Mouse (Mus musculus) cerebellum, adult 18-20 months (tissue): ENCODE measurements at regions not wholly inside any gene's neighbourhood (a gene's known extent, or its start where the extent isn't known, plus 50 kb on each side); places are given as distances from the start of the nearest gene placed in this dataset.

Experiments
- DNase-seq, 2 experiments: peaks; one replicate each; pipeline ENCODE4 v3.0.0; 2021

- no peak for DNase-seq
These were observed 535.1 kb upstream of the Alcam start for GRCm38 (mm10) chr16:52988852-52989397.

GRCm38 (mm10) chr16:52984336-52984735 is 530.5 kb upstream of the Alcam start:
- no peak for DNase-seq

GRCm38 (mm10) chr16:52980995-52981394 is 527.1 kb upstream of the Alcam start:
- no peak for DNase-seq

GRCm38 (mm10) chr16:52972811-52973210 is 518.9 kb upstream of the Alcam start:
- DNase-seq, result no peak

- no peak for DNase-seq
These were observed 493.8 kb upstream of the Alcam start for GRCm38 (mm10) chr16:52947679-52948078.

GRCm38 (mm10) chr16:52934749-52935148 is 480.9 kb upstream of the Alcam start:
- DNase-seq, result no peak

GRCm38 (mm10) chr16:52931978-52932377 is 478.1 kb upstream of the Alcam start:
- no peak for DNase-seq

GRCm38 (mm10) chr16:52892467-52893255 is 438.8 kb upstream of the Alcam start:
- no peak for DNase-seq

GRCm38 (mm10) chr16:52879463-52880114 is 425.7 kb upstream of the Alcam start:
- DNase-seq, result no peak

- DNase-seq, result no peak
These were observed 414.0 kb upstream of the Alcam start for GRCm38 (mm10) chr16:52867833-52868232.

- no peak for DNase-seq
These were observed 409.7 kb upstream of the Alcam start for GRCm38 (mm10) chr16:52863554-52863953.

- no peak for DNase-seq
These were observed 407.4 kb upstream of the Alcam start for GRCm38 (mm10) chr16:52861263-52861662.

GRCm38 (mm10) chr16:52858441-52859209 is 404.8 kb upstream of the Alcam start:
- no peak for DNase-seq

- DNase-seq, result no peak
These were observed 397.3 kb upstream of the Alcam start for GRCm38 (mm10) chr16:52851129-52851528.

GRCm38 (mm10) chr16:52818976-52819375 is 365.1 kb upstream of the Alcam start:
- DNase-seq, result no peak

GRCm38 (mm10) chr16:52811219-52811618 is 357.3 kb upstream of the Alcam start:
- DNase-seq, result no peak

GRCm38 (mm10) chr16:52804365-52804764 is 350.5 kb upstream of the Alcam start:
- DNase-seq, result no peak

GRCm38 (mm10) chr16:52799715-52800392 is 346.0 kb upstream of the Alcam start:
- DNase-seq, result no peak

GRCm38 (mm10) chr16:52795184-52795583 is 341.3 kb upstream of the Alcam start:
- DNase-seq, result no peak

- no peak for DNase-seq
These were observed 336.1 kb upstream of the Alcam start for GRCm38 (mm10) chr16:52789946-52790345.

- DNase-seq, result no peak
These were observed 293.9 kb upstream of the Alcam start for GRCm38 (mm10) chr16:52747744-52748143.

GRCm38 (mm10) chr16:52746186-52746585 is 292.3 kb upstream of the Alcam start:
- DNase-seq, result no peak

- no peak for DNase-seq
These were observed 290.8 kb upstream of the Alcam start for GRCm38 (mm10) chr16:52744720-52745119.
